Mouse (Mus musculus): ENCODE data around the gene Polr2l.

Polr2l gene

GRCm38 (mm10) chr7:141467230-141468030 is 7.5 kb downstream of the Polr2l start, which contains the start of gene Cd151:
Gene Cd151, plus strand, starts transcription at chr7:141467392.
- DNase-seq (ENCODE audit: low spot score), result peak; percentile 80

GRCm38 (mm10) chr7:141466607-141467148 is 8.3 kb downstream of the Polr2l start:
- no peak for DNase-seq (ENCODE audit: low spot score)

GRCm38 (mm10) chr7:141466045-141466394 is 8.9 kb downstream of the Polr2l start:
- no peak for DNase-seq (ENCODE audit: low spot score)

- DNase-seq (ENCODE audit: low spot score), result no peak
Measured at GRCm38 (mm10) chr7:141465388-141466044, 9.4 kb downstream of the Polr2l start.

GRCm38 (mm10) chr7:141464603-141465201 is 10.2 kb downstream of the Polr2l start:
- DNase-seq (ENCODE audit: low spot score), result no peak

GRCm38 (mm10) chr7:141463824-141464602 is 10.9 kb downstream of the Polr2l start:
- no peak for DNase-seq (ENCODE audit: low spot score)

- DNase-seq (ENCODE audit: low spot score), result no peak
Measured at GRCm38 (mm10) chr7:141462333-141462821, 12.6 kb downstream of the Polr2l start.

GRCm38 (mm10) chr7:141461521-141462332 is 13.2 kb downstream of the Polr2l start:
- DNase-seq (ENCODE audit: low spot score), result no peak

- DNase-seq (ENCODE audit: low spot score), result no peak
Measured at GRCm38 (mm10) chr7:141460391-141461113, 14.4 kb downstream of the Polr2l start, which contains the start of gene Cracr2b. Gene Cracr2b, plus strand, starts transcription at chr7:141461094.

- DNase-seq (ENCODE audit: low spot score), result no peak
Measured at GRCm38 (mm10) chr7:141460001-141460390, 14.9 kb downstream of the Polr2l start.

- DNase-seq (ENCODE audit: low spot score), result no peak
Measured at GRCm38 (mm10) chr7:141459301-141459711, 15.6 kb downstream of the Polr2l start.

- DNase-seq (ENCODE audit: low spot score), result no peak
Measured at GRCm38 (mm10) chr7:141458661-141459060, 16.3 kb downstream of the Polr2l start.

- peak; percentile 63 for DNase-seq (ENCODE audit: low spot score)
Measured at GRCm38 (mm10) chr7:141457986-141458660, 16.8 kb downstream of the Polr2l start.

- DNase-seq (ENCODE audit: low spot score), result no peak
Measured at GRCm38 (mm10) chr7:141457236-141457635, 17.7 kb downstream of the Polr2l start.

- no peak for DNase-seq (ENCODE audit: low spot score)
Measured at GRCm38 (mm10) chr7:141456739-141457138, 18.2 kb downstream of the Polr2l start.

GRCm38 (mm10) chr7:141455610-141456314 is 19.2 kb downstream of the Polr2l start:
- peak; percentile 78 for DNase-seq (ENCODE audit: low spot score)

GRCm38 (mm10) chr7:141454967-141455551 is 19.9 kb downstream of the Polr2l start, which contains the start of gene Pnpla2:
Gene Pnpla2, plus strand, starts transcription at chr7:141455198.
- peak; percentile 93 for DNase-seq (ENCODE audit: low spot score)

- no peak for DNase-seq (ENCODE audit: low spot score)
Measured at GRCm38 (mm10) chr7:141453636-141454035, 21.3 kb downstream of the Polr2l start.
